Mouse (Mus musculus) kidney, postnatal 10 days (tissue): Measurements from ENCODE around the gene Wipf3.
A peak's percentile ranks its signal among the peaks of the same experiment; 100 is the strongest.

ENCODE experiments used
- DNase-seq: peaks from one replicate; pipeline ENCODE4 v3.0.0; 2021; ENCODE audit warnings: mixed read lengths

Gene Wipf3

DNA sequence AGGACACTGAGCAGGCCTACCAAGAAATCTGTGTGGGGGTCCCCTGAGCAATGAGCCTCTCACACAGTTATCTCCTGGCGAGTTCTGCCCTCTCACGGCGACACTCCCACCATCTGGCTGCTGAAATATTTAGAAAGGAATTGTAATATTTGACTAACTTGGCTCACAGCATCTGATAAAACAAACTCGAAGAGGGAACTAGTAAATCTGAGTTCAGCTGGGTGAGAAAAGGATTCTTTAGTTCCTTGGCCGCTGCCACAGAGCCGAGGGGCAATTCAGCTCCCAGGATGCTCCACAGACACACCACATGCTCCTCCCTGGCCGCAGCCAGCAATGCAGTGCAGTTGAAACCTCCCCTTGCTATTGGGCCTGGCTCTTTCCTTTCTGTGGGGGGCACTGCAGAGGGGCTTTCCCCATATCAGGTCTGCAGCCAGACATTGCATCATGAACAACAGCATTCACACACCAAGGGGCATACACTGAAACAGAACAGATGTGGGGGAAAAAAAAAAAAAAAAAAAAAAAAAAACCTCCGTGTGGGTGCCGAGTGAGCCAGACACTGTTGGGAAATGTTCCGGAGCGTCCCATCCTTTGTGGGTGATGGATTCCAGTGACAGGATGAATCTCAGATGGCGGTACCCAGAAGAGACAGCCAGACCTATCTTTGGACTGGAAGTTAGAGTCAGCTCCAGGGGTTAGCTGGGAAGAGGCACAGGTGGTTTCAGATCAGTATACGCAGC lies 3.6 kb downstream of the Wipf3 start:
- no peak for DNase-seq

DNA sequence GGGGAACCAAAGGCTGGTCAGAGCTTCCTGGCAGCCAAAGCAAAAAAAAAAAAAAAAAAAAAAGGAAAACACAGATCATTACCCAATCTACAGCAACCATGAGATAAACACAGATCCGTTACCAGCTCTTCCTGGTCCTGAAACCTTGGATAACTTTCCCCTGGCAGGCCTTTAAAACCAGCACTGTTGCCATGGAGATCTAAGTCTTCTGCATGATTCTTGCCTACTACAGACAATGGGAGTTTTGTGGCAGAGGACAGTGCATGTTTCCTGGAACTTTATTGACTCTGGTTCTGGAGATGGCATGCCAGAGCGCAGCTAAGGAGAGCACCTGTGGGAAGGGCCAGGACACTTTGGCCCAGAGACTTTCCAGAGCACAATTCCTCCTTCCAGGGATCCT lies 4.8 kb downstream of the Wipf3 start:
- DNase-seq, result no peak

DNA sequence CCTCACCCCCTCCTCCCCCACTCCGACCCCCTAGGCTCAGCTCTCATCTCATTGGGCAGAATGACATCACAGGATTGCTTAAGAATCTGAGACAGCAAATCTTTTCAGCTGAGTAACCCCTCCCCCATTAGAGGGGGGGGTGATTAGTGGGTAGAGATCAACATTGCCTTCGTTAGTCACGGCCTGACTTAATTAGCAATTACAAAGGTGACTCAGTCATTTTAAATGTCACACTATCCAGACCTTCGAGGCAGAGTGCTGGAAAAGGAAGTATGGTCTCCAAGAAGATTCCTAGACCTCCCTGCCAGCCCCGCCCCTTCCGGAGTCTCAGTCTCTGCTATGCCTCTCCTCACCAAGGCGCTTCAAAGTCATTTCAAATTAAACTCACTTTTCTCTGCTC lies 6.3 kb downstream of the Wipf3 start:
- DNase-seq, result no peak

DNA sequence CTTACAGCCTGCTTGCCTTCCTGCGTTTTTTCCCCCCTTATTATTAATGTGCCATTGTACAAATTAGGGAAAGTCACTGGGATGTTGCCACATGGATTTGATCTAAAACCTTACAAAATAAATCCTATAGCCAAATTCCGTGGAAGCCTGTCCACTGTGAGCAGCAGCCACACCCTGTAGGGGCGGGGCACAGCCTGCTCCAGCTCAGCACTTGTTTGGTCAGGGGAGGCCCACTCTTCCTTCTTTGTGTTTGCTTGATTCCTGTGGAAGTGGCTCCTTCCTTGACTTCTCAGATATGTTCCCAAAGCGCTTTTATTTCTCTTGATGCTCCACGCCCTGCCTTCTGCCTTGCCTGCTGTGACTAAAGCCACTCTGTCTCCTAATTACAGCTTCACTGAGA lies 6.9 kb downstream of the Wipf3 start:
- no peak for DNase-seq

DNA sequence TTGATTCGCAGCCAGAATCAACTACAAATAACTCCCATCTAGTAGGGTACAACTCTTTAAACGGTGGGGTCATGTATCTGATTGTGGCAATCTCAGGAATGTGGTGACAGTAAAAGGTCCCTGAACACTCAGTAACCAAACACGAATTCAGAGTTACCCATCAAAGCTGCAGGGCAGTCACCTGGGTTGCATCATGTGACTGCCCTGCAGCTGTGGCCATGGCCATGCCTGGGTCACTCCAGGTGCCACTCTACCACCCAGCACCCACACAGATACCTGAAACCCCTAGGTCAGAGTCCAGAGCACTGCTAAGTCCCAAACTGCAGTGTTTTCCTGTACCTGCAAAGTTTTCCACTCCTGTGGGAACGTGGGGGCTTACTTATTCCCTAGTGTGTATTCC lies 9.1 kb downstream of the Wipf3 start:
- no peak for DNase-seq

DNA sequence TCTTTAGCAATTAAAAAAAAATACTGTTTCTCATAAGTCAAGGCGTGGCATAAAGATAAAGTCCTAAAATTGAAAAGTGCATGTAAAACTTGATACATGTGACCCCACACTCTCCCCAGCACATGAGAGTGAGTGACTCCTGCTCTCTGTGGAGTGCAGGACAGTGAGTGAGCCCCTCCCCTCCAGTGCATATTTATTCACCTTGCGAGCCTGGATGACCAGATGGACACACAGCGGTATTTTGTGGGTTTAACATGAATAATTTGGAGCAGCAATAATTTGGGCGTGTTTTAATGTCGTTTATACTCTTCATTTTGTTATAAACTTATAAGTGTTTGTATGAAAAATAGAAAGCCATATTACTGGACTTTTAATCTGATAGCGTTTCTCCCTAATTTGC lies 11.3 kb downstream of the Wipf3 start:
- DNase-seq, result no peak

DNA sequence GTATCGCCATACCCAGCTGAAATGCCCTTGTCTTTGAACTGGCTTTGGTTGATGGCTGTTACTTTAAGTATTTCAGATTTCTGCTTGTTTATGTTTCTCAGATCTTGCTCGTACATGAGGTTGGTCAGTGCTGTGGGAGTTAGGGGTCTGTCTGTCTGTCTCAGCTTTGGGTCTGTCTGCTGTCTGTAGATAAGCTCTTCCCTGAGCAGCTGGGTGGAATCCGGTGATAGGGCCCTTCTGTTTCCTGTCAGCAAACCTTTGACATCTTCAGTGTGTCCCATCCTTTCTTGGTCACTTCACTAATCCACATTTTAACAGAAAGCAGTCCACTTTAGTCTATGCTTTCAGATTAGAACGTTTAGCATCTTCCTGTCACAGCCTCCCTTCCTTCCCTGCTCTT lies 14.3 kb downstream of the Wipf3 start:
- DNase-seq, result no peak

DNA sequence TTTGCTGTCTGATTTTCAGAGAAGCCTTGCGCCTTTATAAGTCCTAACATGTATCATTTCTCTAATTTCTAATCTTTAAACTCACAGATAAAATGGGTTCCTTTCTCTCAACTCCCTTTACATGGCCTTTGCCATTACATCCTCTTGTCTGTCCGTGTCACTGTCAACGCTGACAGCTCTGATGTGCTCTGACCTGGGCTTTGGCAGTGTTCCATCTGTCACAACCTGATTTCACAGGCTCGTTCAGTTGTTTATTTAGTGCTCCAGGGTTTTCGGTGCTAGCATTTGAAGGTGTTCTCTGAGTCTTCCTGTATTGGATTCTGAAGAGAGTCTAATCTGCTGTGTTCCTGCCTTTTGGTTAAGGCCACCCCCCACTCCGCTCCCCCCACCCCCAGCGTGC lies 14.7 kb downstream of the Wipf3 start:
- no peak for DNase-seq

DNA sequence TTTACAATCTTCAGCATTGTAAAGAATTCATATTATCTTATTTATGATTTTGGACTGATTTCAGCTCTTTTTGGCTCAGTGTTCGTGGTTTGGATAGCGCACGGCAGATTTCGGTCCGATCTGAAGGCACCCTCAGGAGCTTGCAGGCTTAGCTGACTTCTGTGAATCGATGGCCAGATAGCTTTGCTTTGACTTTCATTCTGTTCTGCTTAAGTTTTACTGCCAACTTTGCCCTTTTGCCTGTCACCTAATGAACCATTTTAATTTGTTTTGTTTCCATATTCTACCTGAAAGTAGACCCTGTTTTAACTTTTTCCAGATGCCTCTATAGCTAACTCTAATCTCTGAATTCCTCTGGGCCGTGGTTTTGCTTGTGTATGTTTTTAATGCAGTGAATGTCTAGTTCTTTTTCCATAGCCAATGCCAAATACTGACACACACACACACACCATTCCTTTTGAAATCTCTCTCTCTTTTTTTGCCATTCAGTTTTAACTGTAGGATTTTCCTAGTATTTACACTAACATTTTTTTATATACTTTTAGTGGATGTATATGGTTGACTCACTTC lies 15.9 kb downstream of the Wipf3 start:
- DNase-seq, result no peak

DNA sequence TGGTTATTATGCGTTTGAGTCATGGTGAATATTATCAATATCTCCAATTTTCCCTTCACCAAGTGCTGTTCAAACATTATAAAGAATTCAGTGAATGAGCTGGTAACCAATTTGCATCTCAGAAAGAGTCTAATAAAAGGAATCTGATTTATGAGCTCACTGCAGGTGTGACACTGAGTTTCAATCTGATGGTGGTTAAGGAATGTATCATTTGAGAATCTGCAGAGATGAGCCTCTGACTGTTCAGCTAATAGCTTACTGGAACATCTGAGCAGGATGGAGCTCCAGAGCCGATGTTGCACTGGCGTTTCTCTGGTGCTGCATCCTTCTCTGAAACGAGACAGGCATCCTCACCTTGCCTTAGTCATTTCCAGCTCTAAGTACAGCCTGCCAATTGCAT lies 17.9 kb downstream of the Wipf3 start:
- no peak for DNase-seq

DNA sequence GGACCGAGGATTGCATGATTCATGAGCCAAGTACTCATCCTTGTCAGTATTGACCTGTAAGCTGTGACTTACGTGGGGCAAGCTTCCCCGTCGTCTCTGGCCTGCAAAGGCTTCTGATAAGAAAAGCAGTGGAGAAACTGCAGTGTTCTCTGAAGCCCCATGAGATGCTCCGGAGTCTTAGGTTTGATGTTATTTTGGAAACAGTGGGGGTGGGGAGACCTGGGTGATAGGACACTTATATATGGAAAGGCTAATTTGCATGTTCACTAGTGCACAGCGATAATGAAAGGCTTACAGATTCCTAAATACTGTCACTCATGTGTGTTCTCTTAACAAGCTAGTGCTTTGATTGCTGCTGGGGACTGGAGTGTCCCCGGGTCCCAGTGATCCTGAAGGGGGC lies 30.3 kb downstream of the Wipf3 start:
- DNase-seq, result no peak

DNA sequence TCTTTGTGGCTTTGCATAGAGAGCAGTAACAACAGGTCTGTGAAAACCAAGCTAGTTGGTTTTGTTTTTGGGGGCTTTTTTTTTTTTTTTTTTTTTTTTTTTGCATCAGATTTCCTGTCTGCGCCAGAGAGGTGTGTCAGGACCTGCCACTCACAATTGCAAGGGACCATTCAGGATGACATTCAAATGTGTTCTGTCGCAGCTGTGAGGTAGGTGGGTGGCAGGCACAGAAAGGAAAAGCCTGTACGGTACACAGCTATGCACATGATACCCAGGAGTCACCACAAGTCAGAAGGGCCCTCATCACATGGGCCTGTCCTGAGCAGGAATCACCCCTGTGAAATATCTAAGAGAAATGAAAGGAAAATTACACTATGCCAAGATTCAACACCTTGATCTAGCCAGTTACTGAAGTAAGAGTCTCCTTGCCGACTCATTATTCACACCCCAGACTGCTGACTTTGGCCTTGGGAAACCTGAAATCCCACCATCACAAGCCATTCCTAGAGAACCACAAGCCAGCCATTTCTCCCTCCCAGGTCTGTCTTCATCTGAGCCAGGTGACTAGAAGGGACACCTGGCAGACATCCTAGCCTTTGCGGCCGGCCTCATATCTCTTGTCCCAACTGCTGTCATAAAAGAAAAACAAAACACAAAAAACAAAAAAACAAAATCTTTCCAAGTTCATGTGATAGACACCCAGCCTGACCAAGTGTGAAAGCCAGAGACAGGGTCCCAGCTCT lies 30.9 kb downstream of the Wipf3 start:
- no peak for DNase-seq

DNA sequence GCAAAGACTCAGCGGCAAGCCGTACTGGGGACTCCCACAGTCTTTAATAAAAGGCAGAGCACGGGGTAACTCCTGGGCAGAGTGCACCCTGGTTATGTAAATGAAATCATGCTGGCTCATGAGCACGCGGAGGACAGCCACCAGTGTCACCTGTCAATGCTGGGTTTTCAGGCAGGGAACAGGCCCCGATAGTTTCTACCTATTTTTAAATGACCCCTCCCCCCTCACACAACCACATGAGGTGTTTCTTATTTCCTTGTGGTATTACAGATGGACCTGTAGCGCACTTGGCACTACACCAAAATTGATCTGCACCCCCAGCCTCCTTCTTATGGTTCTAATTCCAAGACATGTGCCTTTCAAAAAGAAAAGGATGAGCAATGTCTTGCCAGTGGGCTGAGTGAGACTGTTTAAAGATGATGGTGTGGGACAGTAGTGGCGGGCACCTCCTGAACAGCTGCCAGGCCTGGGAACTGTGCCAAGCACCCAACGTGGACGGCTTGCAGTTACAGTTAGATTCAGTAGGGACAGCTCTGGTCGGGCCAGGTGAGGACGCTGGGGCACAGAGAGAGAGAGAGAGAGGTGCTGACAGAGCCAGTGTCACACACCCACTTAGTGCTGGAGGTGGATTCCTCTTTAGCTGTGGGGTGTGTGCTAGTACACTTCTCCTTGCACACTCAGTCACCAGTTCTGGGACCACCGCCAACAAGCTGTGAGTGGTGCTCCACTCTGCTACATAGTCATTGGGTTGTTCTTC lies 31.7 kb downstream of the Wipf3 start:
- peak; percentile 55 for DNase-seq

DNA sequence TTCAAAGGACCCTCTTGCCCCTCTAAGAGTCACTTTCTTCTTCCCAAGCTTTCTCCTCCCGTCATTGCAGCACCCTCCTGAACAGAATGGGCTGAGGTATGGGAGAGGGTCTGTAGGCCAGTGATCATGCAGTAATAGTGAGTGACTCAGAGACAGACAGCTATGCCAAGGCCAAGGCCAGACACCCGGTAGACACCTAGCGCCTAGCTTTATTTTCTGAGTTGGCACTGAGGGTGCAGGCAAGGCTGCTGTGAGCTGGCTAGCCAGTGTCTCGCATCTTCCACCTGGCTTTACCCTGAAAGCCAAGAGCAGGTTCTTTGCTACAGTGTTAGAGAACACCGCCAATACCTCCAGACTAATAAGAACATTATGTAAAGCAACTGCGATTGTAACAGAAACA lies 33.4 kb downstream of the Wipf3 start:
- no peak for DNase-seq

DNA sequence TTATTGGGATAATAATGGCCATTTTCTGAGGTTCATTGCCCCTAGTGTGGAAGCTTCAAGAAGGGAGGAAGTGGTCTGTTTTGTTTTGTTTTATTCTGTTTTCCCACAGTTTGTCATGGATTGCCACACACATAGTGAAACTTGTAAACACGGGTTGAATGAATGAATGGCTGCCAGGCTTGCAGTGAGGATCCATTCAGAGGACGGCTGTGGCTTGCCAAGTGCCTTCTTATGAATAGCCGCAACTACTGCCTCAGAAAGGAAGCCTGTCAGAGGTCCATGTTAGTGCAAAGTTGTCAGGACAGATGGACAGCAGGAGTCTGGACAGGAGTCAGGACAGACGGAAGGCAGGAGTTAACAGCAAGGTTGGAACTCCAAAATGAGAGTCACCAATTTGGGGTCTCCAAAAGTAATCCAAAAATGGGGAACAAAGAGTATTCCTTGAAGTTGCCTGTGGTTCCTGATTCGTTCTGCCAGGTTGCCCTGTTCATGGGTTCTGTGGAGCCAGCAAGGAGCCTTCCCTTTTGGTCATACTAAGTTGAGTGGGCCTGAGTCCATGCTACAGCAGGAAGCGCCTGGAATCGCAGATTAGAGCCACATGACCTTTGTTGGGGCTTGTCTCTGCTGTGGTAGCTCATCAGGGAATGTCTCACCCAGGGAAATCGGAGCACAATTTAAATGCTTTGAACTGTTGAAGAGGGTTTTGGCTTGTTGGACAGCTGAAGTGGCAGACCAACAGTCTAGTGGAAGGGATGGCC lies 34.5 kb downstream of the Wipf3 start:
- no peak for DNase-seq

DNA sequence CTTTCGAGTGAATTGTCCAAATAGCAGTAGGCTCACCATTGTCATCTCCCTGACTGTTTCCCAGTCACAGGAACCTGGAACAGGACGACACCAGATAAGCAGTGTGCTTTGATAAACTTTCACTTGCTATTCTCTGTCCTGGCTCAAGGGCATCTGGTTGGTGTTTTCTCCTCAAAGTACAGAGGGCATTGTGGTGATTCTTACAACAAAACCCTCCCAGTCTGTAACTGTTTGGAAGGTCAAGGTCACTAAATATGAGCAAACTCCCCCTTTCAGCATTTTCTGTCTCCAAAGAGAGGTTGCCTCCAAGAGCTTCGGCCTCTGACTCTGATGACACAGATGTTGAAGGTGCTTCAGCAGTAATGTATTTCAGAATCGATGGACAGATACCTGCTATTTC lies 35.5 kb downstream of the Wipf3 start:
- DNase-seq, result no peak

DNA sequence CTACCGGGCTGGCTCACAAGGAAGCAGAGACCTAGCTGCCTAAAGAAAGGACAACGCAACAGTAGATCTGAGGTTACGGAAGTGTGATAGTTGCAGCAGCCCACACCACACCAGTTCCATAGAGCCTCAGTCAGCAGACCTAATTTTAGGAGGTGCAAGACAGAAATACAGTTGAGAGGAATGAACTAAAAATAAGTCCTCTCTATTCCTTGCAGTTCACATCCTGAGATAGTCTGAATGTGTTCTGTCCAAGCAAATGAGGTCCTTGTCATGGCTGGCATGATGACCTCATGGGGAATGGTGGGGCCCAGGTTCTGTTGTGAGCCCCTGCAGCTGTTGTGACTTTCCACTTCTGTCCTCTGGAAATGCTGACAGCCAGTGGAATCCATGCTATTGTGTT lies 38.0 kb downstream of the Wipf3 start:
- no peak for DNase-seq

DNA sequence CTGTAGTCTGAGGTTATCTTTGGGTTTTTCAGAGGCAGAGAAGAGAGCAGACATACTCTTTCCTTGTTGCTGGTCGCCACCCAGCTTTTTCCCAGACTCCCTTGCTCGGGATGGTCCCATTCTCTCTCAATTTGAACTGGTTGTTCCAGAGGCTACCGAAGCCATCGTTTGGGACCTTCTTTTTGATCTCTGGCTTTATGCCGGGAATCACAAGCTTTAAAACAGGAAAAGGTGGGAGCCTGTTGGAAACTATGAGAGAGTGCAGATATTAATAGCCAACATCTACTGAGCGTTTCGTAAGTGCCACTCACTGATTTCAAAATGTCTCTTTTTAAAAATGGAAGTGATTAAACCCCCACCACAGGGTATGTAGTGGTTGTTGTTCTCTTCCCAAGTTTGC lies 42.5 kb downstream of the Wipf3 start:
- DNase-seq, result no peak

DNA sequence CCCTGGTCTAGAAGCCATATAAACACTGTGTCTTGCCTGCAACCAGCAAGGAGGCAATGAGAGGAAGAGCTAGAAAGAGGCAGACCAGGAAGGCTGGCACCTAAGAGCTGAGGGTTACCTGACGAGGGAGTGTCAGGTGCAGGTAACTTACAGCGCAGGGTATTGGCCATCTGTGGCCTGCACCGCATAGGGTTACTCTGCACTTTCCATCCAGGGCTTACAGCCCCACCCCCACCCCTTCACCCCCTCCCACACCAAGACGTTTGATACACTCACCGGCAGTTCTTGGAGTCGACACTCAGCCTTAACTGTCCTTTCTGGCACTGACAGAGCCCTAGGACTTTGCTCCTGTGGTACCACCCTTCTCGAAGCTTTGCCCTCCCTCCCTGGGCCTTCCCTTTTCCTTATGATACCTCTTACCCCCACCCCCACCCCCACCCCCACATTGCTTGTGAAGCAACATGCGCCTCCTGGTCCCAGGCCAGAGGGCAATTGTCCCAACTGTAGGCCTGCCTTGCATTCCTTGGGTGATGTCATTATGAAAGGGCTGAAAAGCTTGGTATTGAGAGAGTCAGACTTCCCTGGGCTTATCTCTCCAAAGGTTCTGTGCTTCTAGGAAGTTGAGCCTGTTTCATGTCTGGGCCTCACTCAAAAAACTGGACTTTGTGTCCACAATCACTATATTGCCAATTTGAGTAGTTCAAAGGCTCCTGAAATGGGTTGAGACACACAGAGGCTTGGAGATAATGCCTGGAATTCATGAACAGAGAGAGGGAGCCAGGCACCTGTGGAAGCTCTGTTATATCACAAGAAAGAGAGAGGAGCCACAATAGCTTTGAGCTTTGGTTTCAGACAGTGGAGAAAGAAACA lies 43.7 kb downstream of the Wipf3 start:
- peak; percentile 19 for DNase-seq

DNA sequence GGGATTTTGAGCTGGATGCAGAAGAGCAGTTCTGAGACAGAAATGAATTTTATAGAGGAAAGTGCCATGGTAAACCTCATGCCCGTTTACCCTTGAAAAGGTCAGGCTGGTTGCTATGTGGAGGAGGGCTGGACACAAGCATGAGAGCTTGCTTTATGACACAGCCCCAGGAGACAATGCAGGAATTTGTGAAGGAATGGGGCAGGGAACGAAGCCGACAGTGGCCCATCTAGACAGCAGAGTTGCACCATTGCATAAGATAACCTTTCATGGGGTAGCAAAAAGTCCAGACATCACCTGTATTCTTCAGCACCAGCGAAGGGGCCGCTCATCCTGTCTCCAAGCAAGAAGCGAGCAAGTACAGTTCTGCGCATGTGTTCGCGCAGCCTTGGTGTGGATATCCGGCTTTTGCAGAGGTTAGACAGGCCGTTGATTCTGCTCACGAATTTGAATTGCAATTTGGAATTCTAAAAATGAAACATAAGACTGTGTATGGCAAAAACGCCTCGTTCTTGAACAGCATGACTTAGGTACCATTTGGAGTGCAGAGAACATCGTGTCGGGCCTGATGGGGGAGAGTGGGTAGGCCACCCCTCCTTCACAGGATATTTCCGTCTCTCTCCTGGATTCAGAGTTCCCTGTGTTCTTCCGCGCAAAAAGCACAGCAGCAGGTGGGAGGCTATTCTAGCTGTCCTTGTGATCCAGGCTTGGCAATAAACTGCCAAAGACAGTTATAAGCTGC lies 46.7 kb downstream of the Wipf3 start:
- DNase-seq, result no peak
